Mouse (Mus musculus): ENCODE results near the gene Samd8. TPM values are rescaled to one million over a fixed set of nuclear protein-coding genes. Genes with fewer than 3 reads are reported as not detected.

Gene Samd8
- polyA plus RNA-seq, 1 experiment = 34.2 TPM

DNA sequence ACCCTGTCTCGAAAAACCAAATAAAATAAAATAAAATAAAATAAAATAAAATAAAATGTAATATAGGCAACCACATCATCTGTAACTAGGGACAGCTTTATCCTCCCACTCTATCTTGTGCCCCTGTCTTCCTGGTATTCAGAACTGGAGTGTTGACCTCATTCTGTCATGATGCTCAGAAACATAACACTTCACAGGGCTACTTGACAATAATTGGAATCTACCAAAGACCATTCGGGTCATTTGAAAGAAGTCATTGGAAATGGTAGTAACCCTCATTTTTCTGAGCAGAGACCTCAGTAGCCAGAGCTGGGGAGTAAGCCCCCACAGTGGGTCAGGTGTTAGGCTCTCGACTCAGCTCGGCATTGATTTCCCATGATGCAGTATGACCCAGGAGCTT, 64.3 kb downstream of the Samd8 start:
- Histone ChIP-seq H3K27ac (ENCODE audit: insufficient read depth, low read length) (no peak overlapping the region), H3K36me3 (ENCODE audit: control insufficient read depth, insufficient read depth, low read length, poor library complexity, severe bottlenecking) (no peaks in the 10 kb centered on the region), H3K4me3 (ENCODE audit: low read depth, low read length) (no peak overlapping the region), H3K9me3 (replicated peaks; ENCODE audit: control insufficient read depth, insufficient read depth, low read length, poor library complexity, severe bottlenecking) (no peaks in the 10 kb centered on the region), H3K9ac (ENCODE audit: low read depth, poor library complexity, severe bottlenecking) (no peak overlapping the region), H3K4me1 (ENCODE audit: control insufficient read depth, insufficient read depth, low read length) (peaks cover 3% of the 10 kb centered on the region), H3K27me3 (ENCODE audit: control insufficient read depth, insufficient read depth, low read length, poor library complexity, severe bottlenecking) (no peaks in the 10 kb centered on the region)
- TF ChIP-seq EP300 (IDR thresholded peaks at IDR 0.05; ENCODE audit: insufficient read depth, low read depth, low read length) = no peak
- no peak for TF ChIP-seq CTCF (IDR thresholded peaks at IDR 0.05; ENCODE audit: low read depth, low read length)
- TF ChIP-seq POLR2A (IDR thresholded peaks at IDR 0.05; ENCODE audit: insufficient read depth, low read length) = no peak

DNA sequence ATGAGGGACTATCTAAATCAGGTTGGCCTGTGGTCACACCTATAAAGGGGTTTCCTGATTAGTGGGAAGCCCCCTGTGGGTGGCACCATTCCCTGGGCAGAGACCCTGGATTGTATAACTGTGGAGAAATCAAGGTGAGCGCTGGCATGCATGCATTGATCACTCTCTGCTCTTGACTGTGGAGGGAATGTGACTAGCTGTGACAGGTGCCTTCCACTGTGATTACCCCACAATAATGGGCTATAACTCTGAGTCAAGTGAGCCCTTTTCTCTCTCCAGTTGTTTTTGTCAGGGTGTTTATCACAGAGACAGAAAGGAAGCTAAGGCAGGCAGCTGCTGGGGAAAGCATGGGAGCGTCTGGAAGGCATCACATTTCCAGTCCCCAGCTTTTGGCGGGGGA, 65.9 kb downstream of the Samd8 start:
- H3K4me1 ChIP-seq (ENCODE audit: control insufficient read depth, insufficient read depth, low read length) = peaks cover 3% of the 10 kb centered on the region
- H3K27me3 ChIP-seq (ENCODE audit: control insufficient read depth, insufficient read depth, low read length, poor library complexity, severe bottlenecking) = no peaks in the 10 kb centered on the region
- H3K36me3 ChIP-seq (ENCODE audit: control insufficient read depth, insufficient read depth, low read length, poor library complexity, severe bottlenecking) = no peaks in the 10 kb centered on the region
- no peaks in the 10 kb centered on the region for H3K9me3 ChIP-seq (replicated peaks; ENCODE audit: control insufficient read depth, insufficient read depth, low read length, poor library complexity, severe bottlenecking)
- no peak overlapping the region for H3K4me3 ChIP-seq (ENCODE audit: low read depth, low read length)
- H3K9ac ChIP-seq (ENCODE audit: low read depth, poor library complexity, severe bottlenecking) = no peak overlapping the region
- TF ChIP-seq EP300 (IDR thresholded peaks at IDR 0.05; ENCODE audit: insufficient read depth, low read depth, low read length) (no peak), POLR2A (IDR thresholded peaks at IDR 0.05; ENCODE audit: insufficient read depth, low read length) (no peak), CTCF (IDR thresholded peaks at IDR 0.05; ENCODE audit: low read depth, low read length) (no peak)
- H3K27ac ChIP-seq (ENCODE audit: insufficient read depth, low read length) = no peak overlapping the region

DNA sequence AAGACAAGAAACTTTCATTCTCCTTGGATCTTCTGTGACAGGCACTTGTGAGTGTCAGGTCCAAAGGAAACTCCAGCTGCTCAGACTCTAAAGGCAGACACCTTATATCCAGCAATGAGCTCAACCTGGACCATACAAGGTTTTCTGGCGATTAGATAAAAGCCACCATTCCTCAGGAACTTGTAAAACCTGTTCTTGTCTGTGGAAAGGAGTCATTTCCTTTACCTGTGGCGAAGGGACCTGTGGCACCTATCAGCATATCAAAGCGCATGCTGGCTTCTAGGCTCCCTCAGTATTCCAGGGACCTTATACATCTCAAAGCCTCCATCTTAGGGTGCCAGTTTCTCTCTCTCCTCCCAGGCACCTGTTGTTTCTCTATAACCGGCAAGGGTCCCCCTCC, 67.1 kb downstream of the Samd8 start:
- peaks cover 3% of the 10 kb centered on the region for H3K4me1 ChIP-seq (ENCODE audit: control insufficient read depth, insufficient read depth, low read length)
- no peak overlapping the region for H3K27ac ChIP-seq (ENCODE audit: insufficient read depth, low read length)
- H3K9me3 ChIP-seq (replicated peaks; ENCODE audit: control insufficient read depth, insufficient read depth, low read length, poor library complexity, severe bottlenecking) = no peaks in the 10 kb centered on the region
- TF ChIP-seq CTCF (IDR thresholded peaks at IDR 0.05; ENCODE audit: low read depth, low read length) (no peak), EP300 (IDR thresholded peaks at IDR 0.05; ENCODE audit: insufficient read depth, low read depth, low read length) (no peak), POLR2A (IDR thresholded peaks at IDR 0.05; ENCODE audit: insufficient read depth, low read length) (no peak)
- no peak overlapping the region for H3K4me3 ChIP-seq (ENCODE audit: low read depth, low read length)
- H3K9ac ChIP-seq (ENCODE audit: low read depth, poor library complexity, severe bottlenecking) = no peak overlapping the region
- H3K36me3 ChIP-seq (ENCODE audit: control insufficient read depth, insufficient read depth, low read length, poor library complexity, severe bottlenecking) = no peaks in the 10 kb centered on the region
- no peaks in the 10 kb centered on the region for H3K27me3 ChIP-seq (ENCODE audit: control insufficient read depth, insufficient read depth, low read length, poor library complexity, severe bottlenecking)

DNA sequence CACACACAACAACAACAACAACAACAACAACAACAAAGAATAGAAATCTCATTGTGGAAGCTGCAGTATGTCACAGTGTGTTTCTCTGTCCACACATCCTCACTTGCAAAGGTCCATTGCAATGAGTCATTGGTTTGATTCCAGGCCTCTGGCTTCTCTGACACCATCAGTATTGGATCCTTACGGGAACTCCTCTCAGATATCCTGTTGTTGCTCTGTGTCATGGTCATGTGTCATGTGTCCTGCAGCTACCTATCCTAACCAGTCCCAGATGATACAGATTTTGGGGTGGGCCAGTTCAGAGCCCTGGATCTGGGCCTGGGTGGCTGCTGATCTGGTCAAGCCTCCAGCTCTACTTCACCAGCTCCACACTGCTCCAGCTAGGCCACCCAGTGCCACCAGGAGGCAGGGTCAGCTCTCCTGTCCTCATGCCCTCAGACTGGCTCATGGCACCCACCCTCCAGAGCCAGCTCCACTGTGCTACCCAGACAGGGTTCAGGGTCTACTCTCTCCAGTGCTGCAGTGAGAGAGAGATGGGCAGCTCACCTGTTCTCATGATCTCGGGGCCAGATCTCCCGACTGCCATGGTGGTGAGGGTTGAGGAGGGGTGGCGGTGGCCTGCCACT, 70.7 kb downstream of the Samd8 start:
- Histone ChIP-seq H3K4me1 (ENCODE audit: control insufficient read depth, insufficient read depth, low read length) (peaks cover 2% of the 10 kb centered on the region), H3K27me3 (ENCODE audit: control insufficient read depth, insufficient read depth, low read length, poor library complexity, severe bottlenecking) (no peaks in the 10 kb centered on the region), H3K9ac (ENCODE audit: low read depth, poor library complexity, severe bottlenecking) (no peak overlapping the region), H3K27ac (ENCODE audit: insufficient read depth, low read length) (no peak overlapping the region), H3K4me3 (ENCODE audit: low read depth, low read length) (no peak overlapping the region), H3K36me3 (ENCODE audit: control insufficient read depth, insufficient read depth, low read length, poor library complexity, severe bottlenecking) (no peaks in the 10 kb centered on the region), H3K9me3 (replicated peaks; ENCODE audit: control insufficient read depth, insufficient read depth, low read length, poor library complexity, severe bottlenecking) (no peaks in the 10 kb centered on the region)
- TF ChIP-seq CTCF (IDR thresholded peaks at IDR 0.05; ENCODE audit: low read depth, low read length) (no peak), POLR2A (IDR thresholded peaks at IDR 0.05; ENCODE audit: insufficient read depth, low read length) (no peak), EP300 (IDR thresholded peaks at IDR 0.05; ENCODE audit: insufficient read depth, low read depth, low read length) (no peak)

DNA sequence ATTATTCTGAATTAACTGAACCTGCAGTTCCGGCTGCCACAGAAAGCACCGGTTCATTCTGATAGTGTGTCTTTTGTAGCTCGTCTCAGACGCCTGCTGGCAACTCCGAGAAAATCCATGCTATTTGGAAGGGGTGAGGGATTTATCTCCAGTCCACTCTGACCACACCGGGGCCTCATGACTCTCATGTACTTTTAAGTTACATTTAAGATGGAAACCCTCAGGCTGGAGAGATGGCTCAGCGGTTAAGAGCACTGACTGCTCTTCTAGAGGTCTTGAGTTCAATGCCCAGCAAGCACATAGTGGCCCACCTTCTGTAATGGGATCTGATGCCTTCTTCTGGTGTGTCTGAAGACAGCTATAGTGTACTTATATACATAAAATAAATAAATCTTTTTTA, 72.0 kb downstream of the Samd8 start:
- TF ChIP-seq CTCF (IDR thresholded peaks at IDR 0.05; ENCODE audit: low read depth, low read length) = no peak
- TF ChIP-seq POLR2A (IDR thresholded peaks at IDR 0.05; ENCODE audit: insufficient read depth, low read length) = no peak
- no peak for TF ChIP-seq EP300 (IDR thresholded peaks at IDR 0.05; ENCODE audit: insufficient read depth, low read depth, low read length)
- H3K4me1 ChIP-seq (ENCODE audit: control insufficient read depth, insufficient read depth, low read length) = no peaks in the 10 kb centered on the region
- no peak overlapping the region for H3K9ac ChIP-seq (ENCODE audit: low read depth, poor library complexity, severe bottlenecking)
- no peak overlapping the region for H3K27ac ChIP-seq (ENCODE audit: insufficient read depth, low read length)
- no peaks in the 10 kb centered on the region for H3K36me3 ChIP-seq (ENCODE audit: control insufficient read depth, insufficient read depth, low read length, poor library complexity, severe bottlenecking)
- no peaks in the 10 kb centered on the region for H3K27me3 ChIP-seq (ENCODE audit: control insufficient read depth, insufficient read depth, low read length, poor library complexity, severe bottlenecking)
- H3K9me3 ChIP-seq (replicated peaks; ENCODE audit: control insufficient read depth, insufficient read depth, low read length, poor library complexity, severe bottlenecking) = no peaks in the 10 kb centered on the region
- no peak overlapping the region for H3K4me3 ChIP-seq (ENCODE audit: low read depth, low read length)

DNA sequence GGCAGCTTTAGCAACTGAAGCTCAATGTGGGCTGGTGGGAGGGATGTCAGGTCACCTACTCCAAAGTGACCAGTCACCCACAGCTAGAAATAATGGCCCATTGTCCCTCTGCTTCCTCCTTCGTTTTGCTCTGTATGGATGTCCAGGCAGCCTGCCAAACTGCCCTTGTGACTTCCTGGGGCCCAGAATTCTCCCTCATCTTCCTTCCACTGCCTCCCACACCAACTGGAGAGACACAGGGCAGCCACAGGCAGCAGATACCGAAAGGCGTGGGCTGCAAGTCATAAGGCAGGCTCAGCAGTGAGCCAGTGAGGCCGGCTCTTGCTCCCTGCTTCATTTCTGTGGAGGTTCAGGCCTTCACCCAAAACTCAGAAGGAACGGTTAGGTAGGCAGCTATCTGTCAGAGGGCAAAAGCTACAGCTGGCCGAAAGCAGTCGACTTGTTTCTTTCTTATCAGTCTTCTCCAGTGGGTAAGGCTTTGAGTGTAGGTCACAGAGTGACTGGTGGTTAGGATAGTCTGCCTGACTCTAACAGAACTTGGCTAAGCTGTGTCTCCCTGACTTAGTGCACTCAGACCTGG, 72.6 kb downstream of the Samd8 start:
- no peaks in the 10 kb centered on the region for H3K36me3 ChIP-seq (ENCODE audit: control insufficient read depth, insufficient read depth, low read length, poor library complexity, severe bottlenecking)
- H3K4me3 ChIP-seq (ENCODE audit: low read depth, low read length) = no peak overlapping the region
- no peaks in the 10 kb centered on the region for H3K4me1 ChIP-seq (ENCODE audit: control insufficient read depth, insufficient read depth, low read length)
- no peaks in the 10 kb centered on the region for H3K9me3 ChIP-seq (replicated peaks; ENCODE audit: control insufficient read depth, insufficient read depth, low read length, poor library complexity, severe bottlenecking)
- no peaks in the 10 kb centered on the region for H3K27me3 ChIP-seq (ENCODE audit: control insufficient read depth, insufficient read depth, low read length, poor library complexity, severe bottlenecking)
- TF ChIP-seq POLR2A (IDR thresholded peaks at IDR 0.05; ENCODE audit: insufficient read depth, low read length) = no peak
- TF ChIP-seq CTCF (IDR thresholded peaks at IDR 0.05; ENCODE audit: low read depth, low read length) = no peak
- no peak for TF ChIP-seq EP300 (IDR thresholded peaks at IDR 0.05; ENCODE audit: insufficient read depth, low read depth, low read length)
- no peak overlapping the region for H3K9ac ChIP-seq (ENCODE audit: low read depth, poor library complexity, severe bottlenecking)
- no peak overlapping the region for H3K27ac ChIP-seq (ENCODE audit: insufficient read depth, low read length)
